Mouse (Mus musculus) frontal cortex, adult 2 months (tissue): ENCODE measurements around the gene Ntn1. TPM values are rescaled to one million over a fixed set of nuclear protein-coding genes. Genes with fewer than 3 reads are reported as not detected.

Experiments
- DNase-seq, 2 experiments: peaks; one replicate each; pipeline ENCODE4 v3.0.0; 2022; ENCODE audit warnings: low spot score in 1 of 2; ENCODE audit errors: extremely low spot score in 1 of 2
- polyA plus RNA-seq: library from polyadenylated mRNA; depleted of rRNA; stranded (reverse); fragments of >200 nt; gene quantifications from 2 replicates; pipeline ENCODE4 v1.2.3, GENCODE M21; 2012

The Ntn1 gene
- polyA plus RNA-seq, 1 experiment, result 6.2 TPM

GRCm38 (mm10) chr11:68222209-68222608, 178.4 kb downstream of the Ntn1 start:
- no peak for DNase-seq

DNA sequence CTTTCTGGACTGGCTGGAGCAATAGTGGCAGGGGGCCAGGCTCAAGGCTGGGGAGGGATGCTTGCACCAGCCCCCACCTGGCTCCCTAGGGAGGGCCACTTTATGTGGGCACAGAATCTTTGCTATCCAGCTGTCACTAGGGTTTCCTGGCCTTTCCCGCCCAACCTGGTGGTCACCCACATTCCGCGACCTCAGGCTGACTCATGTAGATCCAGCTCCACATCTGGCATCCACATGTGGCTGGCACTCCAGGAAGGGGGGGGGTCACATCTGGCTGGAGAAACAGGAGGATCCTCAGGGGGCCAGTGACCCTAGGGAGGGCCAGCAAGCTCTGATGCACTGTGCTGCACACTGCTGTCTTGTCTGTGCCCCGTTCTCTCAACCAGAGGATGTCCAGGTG, 179.9 kb downstream of the Ntn1 start:
- DNase-seq, result no peak

DNA sequence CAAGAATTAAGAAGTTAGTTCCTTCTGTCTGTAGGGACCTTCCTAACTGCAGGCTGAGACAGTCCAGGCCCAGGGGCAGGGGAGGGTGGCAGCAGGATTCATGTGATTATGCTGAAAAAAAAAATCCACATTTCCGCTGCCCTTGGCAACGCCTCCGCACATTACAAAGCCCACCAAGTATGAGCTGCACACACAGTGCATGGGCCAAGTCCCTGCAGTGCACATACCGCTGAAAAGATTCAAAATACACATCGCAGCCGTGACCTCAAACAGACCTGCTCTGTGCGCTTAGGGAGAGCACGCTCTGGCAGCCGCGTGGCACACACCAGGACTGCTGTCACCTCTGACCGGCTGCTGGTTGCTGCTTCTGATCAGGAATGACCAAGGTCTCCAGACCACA, 184.6 kb downstream of the Ntn1 start:
- no peak for DNase-seq

DNA sequence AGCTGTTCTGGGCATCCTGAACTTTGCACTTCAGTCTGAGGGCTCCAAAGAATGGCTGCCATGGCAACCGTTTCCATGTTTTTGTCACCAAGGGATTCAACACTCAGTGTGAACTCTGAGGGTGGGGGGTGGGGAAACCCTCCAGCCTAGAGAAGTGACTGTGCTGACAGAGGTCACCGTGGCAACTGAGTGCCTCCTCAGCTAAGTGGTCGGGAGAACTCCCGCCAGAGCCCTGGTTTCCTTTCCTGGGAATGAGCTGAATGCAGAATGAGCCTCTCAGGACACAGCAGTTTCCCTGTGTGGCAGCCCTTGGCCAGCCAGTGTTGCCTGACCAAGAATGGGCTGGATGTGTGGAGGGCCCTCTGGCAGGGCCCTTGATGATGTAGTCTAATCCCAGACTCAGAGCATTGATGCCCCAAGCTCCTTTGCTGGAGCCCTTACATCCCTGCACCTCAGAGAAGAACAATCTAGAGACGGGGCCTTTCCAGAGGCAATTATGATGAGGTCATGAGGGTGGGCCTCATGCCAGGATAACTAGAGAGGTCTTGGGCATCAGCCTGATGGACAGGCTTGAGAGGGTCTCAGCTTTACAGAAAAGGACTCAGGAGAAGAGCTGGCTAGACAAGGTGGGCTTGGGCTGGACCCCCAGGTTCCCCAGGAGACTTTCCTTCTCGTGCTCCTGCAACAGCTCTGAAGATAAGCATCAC, 185.3 kb downstream of the Ntn1 start:
- DNase-seq, result no peak

- DNase-seq, result no peak
Observed at GRCm38 (mm10) chr11:68214496-68215205, 186.0 kb downstream of the Ntn1 start.

DNA sequence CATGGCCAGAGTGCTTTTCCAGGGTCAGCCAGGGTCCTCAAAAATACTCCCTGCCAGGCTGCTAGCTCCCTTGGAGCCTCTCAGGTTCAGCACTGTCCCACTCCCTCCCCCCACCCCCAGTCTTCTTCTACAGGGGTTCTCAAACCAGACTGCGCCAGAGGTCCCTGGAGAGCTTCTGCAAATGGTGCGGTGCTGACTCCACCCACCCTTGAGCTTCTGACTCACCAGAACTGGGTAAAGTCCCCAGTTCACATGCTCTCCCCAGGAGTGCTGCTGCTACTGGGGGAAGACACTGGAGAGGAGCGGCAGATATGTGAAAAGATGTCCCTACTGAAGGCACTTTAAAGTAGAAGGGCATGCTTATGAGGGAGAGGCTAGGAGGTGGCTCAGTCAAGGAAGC, 186.7 kb downstream of the Ntn1 start:
- DNase-seq, result no peak

DNA sequence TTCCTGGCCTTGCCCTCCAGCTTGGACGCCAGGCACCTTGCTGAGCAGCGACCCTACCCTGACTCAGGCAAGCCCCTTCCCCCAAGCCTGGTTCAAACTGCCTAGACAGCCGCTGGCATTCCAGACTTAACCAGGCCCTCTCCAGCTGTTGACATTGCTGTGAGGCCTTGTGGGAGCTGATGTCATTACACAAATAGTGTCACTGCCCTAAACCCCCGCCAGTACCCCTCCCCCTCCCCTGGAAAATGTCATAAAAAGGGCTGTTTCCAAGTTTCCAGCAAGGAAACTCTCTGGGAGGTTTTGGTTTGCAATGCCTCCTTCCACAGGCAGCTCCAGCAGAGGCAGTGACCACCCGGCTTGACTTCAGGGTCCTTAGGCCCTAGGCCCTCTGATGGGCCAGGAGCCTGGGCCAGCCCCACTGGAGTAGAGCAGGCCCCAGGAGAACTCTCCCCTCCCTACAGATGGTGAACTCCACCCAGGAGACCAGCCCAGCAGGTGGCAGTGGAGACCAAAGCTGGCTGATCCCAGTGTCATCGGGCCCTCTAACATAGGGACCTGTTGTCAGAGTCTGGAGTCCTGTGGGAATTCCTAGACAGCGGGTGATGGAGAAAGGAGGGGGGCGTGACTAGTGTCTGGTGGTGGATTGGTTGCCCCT, 188.6 kb downstream of the Ntn1 start:
- DNase-seq, result peak in 1 of 2 experiments; percentile 48

- no peak for DNase-seq
Observed at GRCm38 (mm10) chr11:68210714-68211113, 189.9 kb downstream of the Ntn1 start.

DNA sequence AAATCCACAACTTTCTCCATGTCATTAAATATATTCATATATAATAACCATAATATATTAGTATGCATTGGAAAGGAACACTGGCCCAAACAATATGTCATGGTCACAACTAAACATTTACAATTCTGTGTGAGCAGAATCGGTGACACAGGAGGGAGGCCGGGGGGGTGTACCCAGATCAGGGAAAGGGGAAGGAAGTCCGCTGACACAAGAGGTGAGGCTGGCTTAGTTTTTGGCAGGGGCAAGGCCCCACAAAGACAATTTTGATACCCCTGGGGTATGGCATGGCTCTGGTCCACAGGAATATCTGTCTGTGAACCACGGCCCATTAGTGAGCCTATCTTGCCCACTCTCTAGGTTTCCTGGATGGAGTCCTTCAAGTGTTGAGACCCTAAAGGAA, 191.1 kb downstream of the Ntn1 start:
- no peak for DNase-seq

- no peak for DNase-seq
Observed at GRCm38 (mm10) chr11:68208582-68208981, 192.0 kb downstream of the Ntn1 start.

DNA sequence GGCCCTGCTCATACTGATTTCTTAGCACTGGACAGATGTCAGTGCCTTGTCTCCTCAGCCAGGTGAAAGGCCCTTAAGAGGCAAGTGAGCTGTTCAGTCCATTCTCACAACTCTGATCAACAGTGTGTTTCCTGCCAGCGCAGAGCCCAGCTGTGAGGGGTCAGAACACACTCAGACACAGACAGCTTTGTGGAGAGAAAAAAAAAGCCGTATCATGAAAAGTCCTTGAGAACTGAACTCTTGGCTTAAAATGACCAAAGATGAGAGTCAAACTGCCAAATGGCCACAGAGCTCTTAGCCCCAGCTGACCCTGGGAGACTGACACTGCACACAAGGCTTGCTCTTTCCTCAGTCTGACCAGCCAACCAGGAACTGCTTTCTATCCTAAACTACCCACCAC, 192.6 kb downstream of the Ntn1 start:
- no peak for DNase-seq

GRCm38 (mm10) chr11:68205572-68206229, 194.9 kb downstream of the Ntn1 start:
- peak in 1 of 2 experiments; percentile 58 for DNase-seq

- no peak for DNase-seq
Observed at GRCm38 (mm10) chr11:68204407-68204806, 196.2 kb downstream of the Ntn1 start.

GRCm38 (mm10) chr11:68203658-68204315, 196.8 kb downstream of the Ntn1 start:
- no peak for DNase-seq

GRCm38 (mm10) chr11:68202561-68202960, 198.1 kb downstream of the Ntn1 start:
- no peak for DNase-seq

DNA sequence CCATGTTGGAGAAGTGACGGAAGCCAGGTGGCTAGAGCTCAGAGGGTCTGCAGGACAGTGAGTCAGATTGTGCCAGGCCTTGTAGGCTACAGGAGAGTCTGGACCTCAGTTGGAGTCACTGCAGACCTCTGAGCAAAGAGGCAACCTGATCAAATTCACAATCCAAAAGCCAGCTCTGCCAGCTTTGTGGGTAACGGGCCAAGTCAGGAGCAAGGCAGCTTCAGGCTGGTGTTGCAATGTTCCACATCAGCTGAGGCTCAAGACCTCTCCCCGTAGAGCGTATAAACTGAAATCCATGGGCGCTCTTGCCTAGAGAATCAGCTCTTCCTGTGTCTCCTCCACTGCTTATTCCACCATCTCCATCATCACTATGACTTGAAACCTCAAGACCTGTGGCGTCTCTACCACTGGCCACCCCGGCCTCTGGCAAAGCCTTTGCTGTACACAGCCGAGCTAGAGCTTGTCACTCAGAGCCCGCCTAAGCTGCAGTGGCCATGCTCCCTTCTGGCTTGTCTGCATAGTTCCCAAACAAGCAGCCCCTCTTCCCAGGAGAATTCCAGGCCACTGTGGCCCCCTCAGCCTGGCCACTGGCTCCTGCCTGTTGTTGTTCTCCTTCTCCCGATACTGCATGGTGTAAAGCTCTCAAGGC, 198.7 kb downstream of the Ntn1 start:
- DNase-seq, result no peak

- no peak for DNase-seq
Observed at GRCm38 (mm10) chr11:68201063-68201462, 199.6 kb downstream of the Ntn1 start.

- DNase-seq, result no peak
Observed at GRCm38 (mm10) chr11:68200500-68200899, 200.1 kb downstream of the Ntn1 start.

GRCm38 (mm10) chr11:68199801-68200423, 200.7 kb downstream of the Ntn1 start:
- DNase-seq, result no peak

GRCm38 (mm10) chr11:68199103-68199502, 201.5 kb downstream of the Ntn1 start:
- DNase-seq, result no peak
